Comparison of ENCODE assay signal across 12 mouse cellular contexts in the genomic region with DNA sequence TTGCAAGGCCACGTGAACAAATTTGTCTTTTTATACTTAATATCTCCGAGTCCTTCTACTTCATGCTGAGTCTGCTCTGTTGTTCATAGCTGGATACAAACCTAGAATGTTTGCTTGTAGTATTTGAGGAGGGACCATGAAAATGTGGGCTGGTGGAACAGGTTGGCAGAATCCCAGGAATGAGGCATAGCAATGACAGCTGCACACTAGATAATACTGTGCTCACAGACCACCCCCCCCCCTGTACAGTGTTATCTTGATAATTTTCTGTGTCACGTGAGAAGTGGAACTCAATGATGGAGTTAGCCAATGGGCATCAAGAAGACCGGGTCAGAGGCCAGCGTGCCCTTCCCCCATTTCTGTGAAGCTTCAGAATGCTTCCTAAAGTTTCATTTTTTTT.
DNase-seq lines count a peak whose midpoint lies in the region; ATAC-seq and TF ChIP-seq lines count a peak whose summit lies in the region.
"Had no signal": no experiment of that assay in that cellular context is flagged by ENCODE, and none has a peak within 500 bp of the region (broad histone marks: within the 10 kb centered on the region; RNA-seq: fewer than 3 reads in every experiment).

No protein-coding gene starts in this region.

- peak; percentile 45 for DNase-seq in forebrain, embryonic 14.5 days (ENCODE audit: low spot score)
- DNase-seq in liver, embryonic 11.5 days (ENCODE audit: low spot score): no peak
- no peak for DNase-seq in MEL (ENCODE audit: low read depth, low spot score)
- peak; percentile 28 to 49 for DNase-seq in layer of hippocampus, adult 2 months (ENCODE audit: low spot score in 2 of 2)
- DNase-seq in cerebellum, adult 11 months: no peak
- no peak for DNase-seq in cerebellum, adult 18-20 months
- DNase-seq: adrenal gland, postnatal 36 days; cerebellum, adult 11-12 months; gastrocnemius, postnatal 36 days had no signal

- TF ChIP-seq POLR2A in MEL (IDR thresholded peaks at IDR 0.05; ENCODE audit: control insufficient read depth in 1 of 2, insufficient read depth in 1 of 2, low read depth in 1 of 2, low read length in 2 of 2, poor library complexity in 1 of 2): no peak

- no peaks in the 10 kb centered on the region for H3K9me3 ChIP-seq in forebrain, embryonic 14.5 days (replicated peaks; ENCODE audit: control insufficient read depth, low read length)
- H3K9me3 ChIP-seq in forebrain, embryonic 12.5 days: no peaks in the 10 kb centered on the region
- H3K9me3 ChIP-seq in liver, embryonic 16.5 days (replicated peaks; ENCODE audit: control insufficient read depth, low read length): no peaks in the 10 kb centered on the region
- H3K9me3 ChIP-seq in liver, embryonic 11.5 days (ENCODE audit: control insufficient read depth, low read length): no peaks in the 10 kb centered on the region
- H3K9me3 ChIP-seq in MEL (replicated peaks; ENCODE audit: insufficient read depth, low read length): no peaks in the 10 kb centered on the region
- H3K9me3 ChIP-seq: hindbrain, embryonic 15.5 days had no signal

- H3K36me3 ChIP-seq in forebrain, embryonic 14.5 days (ENCODE audit: control insufficient read depth, insufficient read depth, low read length): no peaks in the 10 kb centered on the region
- H3K36me3 ChIP-seq in forebrain, embryonic 12.5 days (replicated peaks): no peaks in the 10 kb centered on the region
- H3K36me3 ChIP-seq in liver, embryonic 16.5 days (ENCODE audit: control insufficient read depth, insufficient read depth): no peaks in the 10 kb centered on the region
- no peaks in the 10 kb centered on the region for H3K36me3 ChIP-seq in liver, embryonic 11.5 days (ENCODE audit: control insufficient read depth, insufficient read depth, low read length)
- no peaks in the 10 kb centered on the region for H3K36me3 ChIP-seq in MEL (ENCODE audit: control insufficient read depth in 1 of 2, insufficient read depth in 2 of 2, low read length in 2 of 2)
- H3K36me3 ChIP-seq: hindbrain, embryonic 15.5 days had no signal

- H3K9ac ChIP-seq in forebrain, embryonic 14.5 days (ENCODE audit: low read length): no peak overlapping the region
- H3K9ac ChIP-seq in forebrain, embryonic 12.5 days: no peak overlapping the region
- H3K9ac ChIP-seq in liver, embryonic 16.5 days (ENCODE audit: low read depth, low read length): no peak overlapping the region
- no peak overlapping the region for H3K9ac ChIP-seq in liver, embryonic 11.5 days (ENCODE audit: low read depth, low read length)
- H3K9ac ChIP-seq in MEL (ENCODE audit: control insufficient read depth, low read depth, low read length, poor library complexity, severe bottlenecking): no peak overlapping the region
- H3K9ac ChIP-seq: hindbrain, embryonic 15.5 days had no signal

- no peaks in the 10 kb centered on the region for H3K27me3 ChIP-seq in forebrain, embryonic 14.5 days (replicated peaks; ENCODE audit: control insufficient read depth, insufficient read depth, low read length)
- H3K27me3 ChIP-seq in forebrain, embryonic 12.5 days: no peaks in the 10 kb centered on the region
- no peaks in the 10 kb centered on the region for H3K27me3 ChIP-seq in liver, embryonic 16.5 days (ENCODE audit: control insufficient read depth, insufficient read depth, low read depth, low read length)
- H3K27me3 ChIP-seq in liver, embryonic 11.5 days (replicated peaks; ENCODE audit: control insufficient read depth, insufficient read depth, low read length): no peaks in the 10 kb centered on the region
- H3K27me3 ChIP-seq in MEL (ENCODE audit: control insufficient read depth in 1 of 2, insufficient read depth in 2 of 2, low read length in 2 of 2): no peaks in the 10 kb centered on the region
- H3K27me3 ChIP-seq: hindbrain, embryonic 15.5 days had no signal

- no peaks in the 10 kb centered on the region for H3K79me2 ChIP-seq in MEL (ENCODE audit: control insufficient read depth, insufficient read depth, low read length, poor library complexity)

- no peak overlapping the region for H3K4me2 ChIP-seq in forebrain, embryonic 14.5 days (ENCODE audit: low read length)
- H3K4me2 ChIP-seq in forebrain, embryonic 12.5 days: no peak overlapping the region
- no peak overlapping the region for H3K4me2 ChIP-seq in liver, embryonic 16.5 days (ENCODE audit: low read depth, low read length)
- H3K4me2 ChIP-seq in liver, embryonic 11.5 days: no peak overlapping the region
- H3K4me2 ChIP-seq: hindbrain, embryonic 15.5 days had no signal

- no peak for TF ChIP-seq CTCF in MEL (IDR thresholded peaks at IDR 0.05 in 2 of 3, conservative IDR thresholded peaks at IDR 0.05 in 1 of 3; ENCODE audit: control insufficient read depth in 1 of 3, insufficient read depth in 1 of 3, low read depth in 2 of 3, low read length in 3 of 3, poor library complexity in 1 of 3, severe bottlenecking in 1 of 3)
- no peak for TF ChIP-seq CTCF in layer of hippocampus, adult 2 months (conservative IDR thresholded peaks at IDR 0.05)

- 66% methylated on average over 5 of the region's 5 CpGs for WGBS in forebrain, embryonic 14.5 days
- WGBS in forebrain, embryonic 12.5 days: 73% methylated on average over 5 of the region's 5 CpGs
- 46% methylated on average over 5 of the region's 5 CpGs for WGBS in liver, embryonic 16.5 days (ENCODE audit: insufficient replicate concordance)
- 58% methylated on average over 5 of the region's 5 CpGs for WGBS in liver, embryonic 11.5 days

- no peak for TF ChIP-seq RAD21 in MEL (IDR thresholded peaks at IDR 0.05; ENCODE audit: low read depth, low read length)

- H3K4me1 ChIP-seq in forebrain, embryonic 14.5 days (ENCODE audit: control insufficient read depth, insufficient read depth, low read length): no peaks in the 10 kb centered on the region
- peaks cover 6% of the 10 kb centered on the region; the same call in 1 of the 2 replicates for H3K4me1 ChIP-seq in forebrain, embryonic 12.5 days
- peaks cover 16% of the 10 kb centered on the region for H3K4me1 ChIP-seq in liver, embryonic 16.5 days (ENCODE audit: control insufficient read depth, low read depth, low read length)
- peaks cover 28% of the 10 kb centered on the region for H3K4me1 ChIP-seq in liver, embryonic 11.5 days (replicated peaks; ENCODE audit: control insufficient read depth, insufficient read depth, low read length)
- no peaks in the 10 kb centered on the region for H3K4me1 ChIP-seq in MEL (ENCODE audit: control insufficient read depth in 1 of 2, insufficient read depth in 2 of 2, low read length in 2 of 2)

- peak; percentile 29; the same call in 1 of the 2 replicates for ATAC-seq in forebrain, embryonic 14.5 days
- no peak for ATAC-seq in forebrain, embryonic 12.5 days (ENCODE audit: low FRiP score)
- 0 out of 2 replicates have a peak, but pooled peaks have one; percentile 31 for ATAC-seq in liver, embryonic 16.5 days (ENCODE audit: low read depth)
- no peak for ATAC-seq in liver, embryonic 11.5 days (replicated peaks; ENCODE audit: low FRiP score)

- H3K27ac ChIP-seq in forebrain, embryonic 14.5 days (ENCODE audit: low read depth, low read length): no peak overlapping the region
- no peak overlapping the region for H3K27ac ChIP-seq in forebrain, embryonic 12.5 days
- no peak overlapping the region for H3K27ac ChIP-seq in liver, embryonic 16.5 days (ENCODE audit: low read length)
- H3K27ac ChIP-seq in liver, embryonic 11.5 days (ENCODE audit: low read depth, low read length): no peak overlapping the region
- H3K27ac ChIP-seq in MEL (ENCODE audit: control insufficient read depth, low read depth, low read length): no peak overlapping the region
- H3K27ac ChIP-seq in layer of hippocampus, adult 2 months: no peak overlapping the region
- H3K27ac ChIP-seq: hindbrain, embryonic 15.5 days had no signal

- TF ChIP-seq EP300 in MEL (IDR thresholded peaks at IDR 0.05; ENCODE audit: low read depth in 1 of 2, low read length in 2 of 2): no peak

- no peak overlapping the region for H3K4me3 ChIP-seq in forebrain, embryonic 14.5 days (ENCODE audit: low read depth, low read length)
- H3K4me3 ChIP-seq in forebrain, embryonic 12.5 days (replicated peaks): no peak overlapping the region
- no peak overlapping the region for H3K4me3 ChIP-seq in liver, embryonic 16.5 days (ENCODE audit: low read depth, low read length)
- H3K4me3 ChIP-seq in liver, embryonic 11.5 days (ENCODE audit: low read depth, low read length): no peak overlapping the region
- no peak overlapping the region for H3K4me3 ChIP-seq in MEL (ENCODE audit: control insufficient read depth in 1 of 2, insufficient read depth in 1 of 2, low read depth in 2 of 2, low read length in 2 of 2)
- H3K4me3 ChIP-seq in layer of hippocampus, adult 2 months: no peak overlapping the region
- H3K4me3 ChIP-seq: hindbrain, embryonic 15.5 days had no signal

TF ChIP-seq in MEL, 35 proteins besides CTCF, POLR2A, EP300 and RAD21:
- TF ChIP-seq SIN3A (IDR thresholded peaks at IDR 0.05; ENCODE audit: low read length) (no peak), CHD1 (IDR thresholded peaks at IDR 0.05; ENCODE audit: low read depth, low read length) (no peak), USF1 (IDR thresholded peaks at IDR 0.05; ENCODE audit: low read depth, low read length) (peak; percentile 38; the same call in 1 of the 2 replicates)

Comparison
In these comparisons a context has a peak if more than half of its experiments do, and no peak if none do; other contexts are left out.
1. ATAC-seq: peak in forebrain, embryonic 14.5 days (single experiment) and liver, embryonic 16.5 days (single experiment); none in forebrain, embryonic 12.5 days (single experiment) and liver, embryonic 11.5 days (single experiment).
2. DNase-seq: peak in forebrain, embryonic 14.5 days (single experiment) and layer of hippocampus, adult 2 months (2 of 2); none in liver, embryonic 11.5 days (single experiment), MEL (single experiment), cerebellum, adult 11 months (single experiment) and cerebellum, adult 18-20 months (0 of 2).